Mouse (Mus musculus) intestine, embryonic 16.5 days (tissue): ENCODE measurements around the gene Jph3. TPM values are rescaled to one million over a fixed set of nuclear protein-coding genes. Genes with fewer than 3 reads are reported as not detected.

Experiments
- ATAC-seq: fragments of 200-750 bp; cut with Nextera tagmentation; 2 replicates; pipeline ENCODE4 v1.8.0; 2017; ENCODE audit warnings: moderate TSS enrichment, moderate library complexity
- H3K27ac ChIP-seq: fragments of 300-500 bp; sonication (generic); 2 replicates; pipeline ENCODE4 v1.5.1; 2014; ENCODE audit warnings: mild to moderate bottlenecking, low read length
- H3K27me3 ChIP-seq: fragments of 300-500 bp; sonication (generic); replicated peaks from 2 replicates; pipeline ENCODE4 v1.6.1; 2014; ENCODE audit warnings: low read length, control low read depth, mixed read lengths; ENCODE audit not compliant: control insufficient read depth, insufficient read depth
- H3K36me3 ChIP-seq: fragments of 300-500 bp; sonication (generic); 2 replicates; pipeline ENCODE4 v1.6.1; 2014; ENCODE audit warnings: low read length, control low read depth; ENCODE audit not compliant: control insufficient read depth, insufficient read depth
- H3K4me1 ChIP-seq: fragments of 300-500 bp; sonication (generic); 2 replicates; pipeline ENCODE4 v1.6.1; 2014; ENCODE audit warnings: low read length, control low read depth, mixed read lengths; ENCODE audit not compliant: control insufficient read depth, insufficient read depth
- H3K4me2 ChIP-seq: fragments of 300-500 bp; sonication (generic); 2 replicates; pipeline ENCODE4 v1.6.1; 2014; ENCODE audit warnings: low read depth, low read length, control low read depth
- H3K4me3 ChIP-seq: fragments of 300-500 bp; sonication (generic); 2 replicates; pipeline ENCODE4 v1.5.1; 2014; ENCODE audit warnings: mild to moderate bottlenecking, low read length
- H3K9ac ChIP-seq: fragments of 300-500 bp; sonication (generic); 2 replicates; pipeline ENCODE4 v1.6.1; 2014; ENCODE audit warnings: low read depth, low read length
- H3K9me3 ChIP-seq: fragments of 300-500 bp; sonication (generic); 2 replicates; pipeline ENCODE4 v1.6.1; 2016; ENCODE audit warnings: low read length, control low read depth; ENCODE audit not compliant: control insufficient read depth
- WGBS: fragments of 180-500 bp; shearing (Covaris S2); extraction: QIAGEN DNeasy Blood & Tissue Kit; methylation state at CpG from one replicate; pipeline ENCODE4 v1.1.7; 2014; 5-methylcytosine and 5-hydroxymethylcytosine counted together
- polyA plus RNA-seq: library from polyadenylated mRNA; unstranded; fragments of >200 nt; fragmentation: Nextera tagmentation; extraction: Ambion mirVana; gene quantifications from 2 replicates; pipeline ENCODE4 v1.2.1, GENCODE M21; 2015

Gene Jph3
- polyA plus RNA-seq, 1 experiment from 2014 or later: 2.8 TPM

DNA sequence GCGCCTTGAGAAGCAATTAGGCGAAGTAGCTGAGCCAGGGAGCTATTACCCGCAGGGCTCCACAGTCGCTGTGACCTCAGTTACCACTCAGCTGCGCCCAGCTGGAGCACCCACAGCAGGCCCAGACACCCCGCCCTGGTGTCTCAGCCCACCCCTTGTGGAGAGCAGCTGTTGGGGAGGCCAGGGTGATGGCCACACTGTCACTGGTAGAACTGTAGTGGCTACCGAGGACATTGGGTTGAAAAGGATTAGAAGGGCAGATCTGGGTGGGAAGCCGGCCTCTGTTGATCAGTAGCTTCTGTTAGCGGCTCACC, 34.2 kb downstream of the Jph3 start:
- no peak for ATAC-seq
- 65% methylated on average over 9 of the region's 9 CpGs for WGBS
- Histone ChIP-seq H3K27me3 (no peaks in the 10 kb centered on the region), H3K27ac (no peak overlapping the region), H3K9ac (no peak overlapping the region), H3K4me3 (no peak overlapping the region), H3K9me3 (no peaks in the 10 kb centered on the region), H3K4me1 (no peaks in the 10 kb centered on the region), H3K36me3 (no peaks in the 10 kb centered on the region), H3K4me2 (no peak overlapping the region)

DNA sequence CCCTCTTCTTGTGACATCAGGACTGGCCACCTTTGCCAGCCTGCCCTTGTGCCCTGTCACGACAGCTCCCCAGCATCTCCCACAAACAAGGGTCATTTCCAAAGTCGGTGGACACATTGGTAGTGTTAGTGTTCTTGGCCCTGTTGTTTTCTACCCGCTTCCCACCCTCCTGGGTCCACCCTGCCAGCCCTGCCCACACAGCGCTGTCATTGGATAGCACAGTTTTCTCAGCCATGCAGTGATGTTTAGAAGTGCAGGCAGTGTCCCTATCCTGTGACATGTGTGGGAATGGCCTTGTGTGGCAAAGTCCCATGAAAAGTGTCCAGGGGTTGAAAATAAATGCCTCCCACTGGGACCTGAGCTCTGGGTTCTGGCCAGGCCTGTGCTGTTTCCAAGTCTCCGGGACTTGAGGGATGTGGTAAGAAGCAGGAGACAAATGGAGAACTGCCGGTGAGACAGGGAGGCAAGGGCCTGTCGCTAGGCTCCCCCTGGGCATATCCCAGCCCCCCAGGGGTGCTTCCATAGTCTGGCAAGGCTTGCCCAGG, 36.2 kb downstream of the Jph3 start:
- H3K9me3 ChIP-seq: no peaks in the 10 kb centered on the region
- no peak overlapping the region for H3K9ac ChIP-seq
- H3K4me1 ChIP-seq: no peaks in the 10 kb centered on the region
- no peak for ATAC-seq
- H3K4me2 ChIP-seq: no peak overlapping the region
- WGBS: 74% methylated on average over 7 of the region's 7 CpGs
- H3K27ac ChIP-seq: no peak overlapping the region
- H3K27me3 ChIP-seq: no peaks in the 10 kb centered on the region
- no peaks in the 10 kb centered on the region for H3K36me3 ChIP-seq
- no peak overlapping the region for H3K4me3 ChIP-seq

DNA sequence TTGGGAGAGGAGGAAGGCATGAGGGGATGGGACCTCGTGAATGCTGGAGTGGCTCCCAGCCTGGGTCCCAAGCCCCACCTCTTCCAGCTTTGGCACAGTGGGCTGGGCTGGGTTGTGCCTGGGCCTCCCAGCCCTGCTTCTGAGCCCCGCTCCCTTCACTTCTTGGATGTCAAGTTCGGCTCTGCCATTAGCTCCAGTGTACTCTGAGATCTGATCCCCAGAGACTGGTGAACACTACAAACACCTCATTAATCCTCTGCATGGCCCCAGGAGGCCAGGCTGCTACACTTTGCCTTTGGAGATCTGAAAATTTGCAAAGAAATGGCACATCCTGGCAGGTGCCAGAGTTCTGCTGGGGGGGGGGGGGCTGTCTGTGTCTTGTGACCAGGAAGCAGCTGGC, 39.7 kb downstream of the Jph3 start:
- Histone ChIP-seq H3K36me3 (no peaks in the 10 kb centered on the region), H3K4me3 (no peak overlapping the region), H3K27ac (no peak overlapping the region), H3K27me3 (no peaks in the 10 kb centered on the region), H3K4me1 (no peaks in the 10 kb centered on the region), H3K9ac (no peak overlapping the region), H3K9me3 (no peaks in the 10 kb centered on the region), H3K4me2 (no peak overlapping the region)
- 61% methylated on average over 3 of the region's 3 CpGs for WGBS
- ATAC-seq: no peak

DNA sequence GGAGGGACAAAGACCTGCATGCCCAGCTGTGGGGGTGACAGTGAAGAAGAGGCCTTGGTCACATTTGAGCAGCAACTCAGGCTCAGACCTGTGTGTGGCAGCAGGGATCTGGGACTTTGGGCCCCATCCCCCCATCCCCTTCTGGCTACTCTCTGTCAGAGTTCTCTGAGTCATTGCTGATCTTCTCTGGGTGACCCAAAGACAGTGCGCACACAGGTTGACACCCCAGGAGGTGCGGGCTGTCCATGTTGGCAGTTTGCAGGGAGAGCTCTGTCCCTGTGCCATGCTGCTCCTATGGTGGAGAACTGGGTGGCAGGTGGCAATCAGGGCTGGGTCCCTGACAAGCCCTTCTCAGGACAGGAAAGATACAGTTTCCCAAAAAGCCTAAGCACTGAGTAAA, 40.2 kb downstream of the Jph3 start:
- Histone ChIP-seq H3K27ac (no peak overlapping the region), H3K4me1 (no peaks in the 10 kb centered on the region), H3K27me3 (no peaks in the 10 kb centered on the region), H3K4me2 (no peak overlapping the region), H3K9me3 (no peaks in the 10 kb centered on the region), H3K9ac (no peak overlapping the region), H3K36me3 (no peaks in the 10 kb centered on the region), H3K4me3 (no peak overlapping the region)
- 93% methylated on average over 2 of the region's 2 CpGs for WGBS
- ATAC-seq: no peak

DNA sequence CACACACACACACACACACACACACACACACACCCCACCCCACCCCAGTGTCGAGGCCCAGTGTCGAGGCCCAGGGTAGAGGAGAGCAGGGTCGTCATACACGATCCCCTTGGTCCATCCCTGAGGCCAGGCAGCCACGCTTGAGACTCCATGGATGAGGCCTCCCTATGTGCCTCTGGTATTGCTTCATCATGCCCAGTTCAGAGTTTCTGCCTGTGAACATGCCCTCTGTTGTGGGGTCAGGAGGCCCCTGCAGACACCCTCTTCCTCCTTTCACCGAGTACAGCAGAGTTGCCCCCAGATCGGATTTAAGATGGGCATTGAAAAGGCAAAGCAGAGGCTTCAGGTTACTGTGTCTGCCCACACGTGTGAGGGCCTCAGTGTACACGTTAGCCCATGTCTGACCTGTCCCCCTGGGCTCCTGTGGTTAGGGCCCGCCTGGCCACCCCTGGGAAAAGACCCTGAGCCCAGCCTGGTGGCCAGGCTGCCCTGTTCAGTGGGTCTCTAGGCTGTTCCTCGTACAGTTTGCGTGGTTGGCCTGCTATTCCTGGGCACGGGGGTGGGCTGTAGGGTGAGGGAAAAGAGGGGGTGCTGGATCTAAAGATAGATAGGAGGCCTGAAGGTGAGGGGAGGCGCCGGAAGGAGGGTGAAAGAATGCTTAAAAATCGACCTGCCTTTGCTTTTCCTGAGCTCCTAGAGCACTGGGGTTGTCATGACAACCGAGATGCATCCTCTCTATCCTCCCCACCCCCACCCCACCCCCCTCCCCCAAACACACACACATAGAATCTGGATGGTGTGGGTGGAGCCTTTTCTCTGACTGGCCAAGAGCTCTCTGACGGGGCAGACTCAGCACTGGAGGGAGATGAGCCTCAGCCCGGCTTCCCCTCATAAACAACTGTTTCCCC, 41.7 kb downstream of the Jph3 start:
- Histone ChIP-seq H3K4me2 (no peak overlapping the region), H3K36me3 (no peaks in the 10 kb centered on the region), H3K4me1 (no peaks in the 10 kb centered on the region), H3K27ac (no peak overlapping the region), H3K4me3 (no peak overlapping the region), H3K9ac (no peak overlapping the region), H3K27me3 (no peaks in the 10 kb centered on the region), H3K9me3 (no peaks in the 10 kb centered on the region)
- WGBS: 32% methylated on average over 19 of the region's 19 CpGs
- no peak for ATAC-seq

DNA sequence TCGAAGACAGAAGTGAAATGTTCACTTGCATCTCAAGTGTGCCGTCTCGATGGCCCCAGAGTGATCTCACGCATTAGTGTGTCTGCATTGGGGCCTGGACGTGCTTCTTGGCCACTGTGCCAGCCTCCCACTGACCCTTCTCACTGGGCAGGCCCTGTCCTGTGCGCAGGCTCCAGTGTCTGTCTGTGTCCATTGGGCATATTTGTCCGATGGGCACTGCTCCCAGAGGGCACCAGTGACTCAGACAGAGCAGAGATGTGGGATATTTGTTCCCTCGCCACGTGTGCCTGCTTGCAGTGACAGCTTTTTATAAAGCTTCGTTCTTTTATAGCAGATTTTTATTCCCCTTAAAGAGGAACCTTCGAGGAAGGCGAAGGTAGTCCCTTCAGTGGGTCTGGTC, 44.5 kb downstream of the Jph3 start:
- Histone ChIP-seq H3K4me2 (no peak overlapping the region), H3K27ac (no peak overlapping the region), H3K36me3 (no peaks in the 10 kb centered on the region), H3K9me3 (no peaks in the 10 kb centered on the region), H3K9ac (no peak overlapping the region), H3K4me3 (no peak overlapping the region), H3K27me3 (no peaks in the 10 kb centered on the region), H3K4me1 (peaks cover 2% of the 10 kb centered on the region; the same call in 1 of the 2 replicates)
- ATAC-seq: no peak
- WGBS: 88% methylated on average over 12 of the region's 12 CpGs

DNA sequence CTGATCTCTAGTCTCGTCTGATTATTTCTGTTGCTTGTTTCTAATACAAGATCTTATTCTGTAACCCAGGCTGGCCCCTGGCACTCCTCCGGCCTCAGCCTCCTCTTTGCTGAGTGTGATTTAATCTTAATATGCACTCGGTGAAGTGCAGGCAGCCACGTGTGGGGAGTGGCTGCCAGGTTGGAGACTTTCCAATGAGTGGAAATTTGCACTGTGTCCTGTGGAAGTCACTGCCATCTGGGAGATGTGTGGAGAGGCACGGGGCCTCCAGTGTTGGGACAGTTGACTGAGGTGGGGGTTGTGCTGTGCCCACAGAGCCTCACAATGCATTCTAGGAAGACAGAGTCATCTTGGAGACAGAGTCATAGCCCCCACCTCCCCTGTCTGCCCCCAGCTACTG, 53.1 kb downstream of the Jph3 start:
- WGBS: 64% methylated on average over 5 of the region's 5 CpGs
- Histone ChIP-seq H3K4me3 (no peak overlapping the region), H3K27me3 (no peaks in the 10 kb centered on the region), H3K4me1 (peaks cover 2% of the 10 kb centered on the region; the same call in 1 of the 2 replicates), H3K4me2 (no peak overlapping the region), H3K36me3 (no peaks in the 10 kb centered on the region), H3K9ac (no peak overlapping the region), H3K9me3 (no peaks in the 10 kb centered on the region), H3K27ac (no peak overlapping the region)
- no peak for ATAC-seq

DNA sequence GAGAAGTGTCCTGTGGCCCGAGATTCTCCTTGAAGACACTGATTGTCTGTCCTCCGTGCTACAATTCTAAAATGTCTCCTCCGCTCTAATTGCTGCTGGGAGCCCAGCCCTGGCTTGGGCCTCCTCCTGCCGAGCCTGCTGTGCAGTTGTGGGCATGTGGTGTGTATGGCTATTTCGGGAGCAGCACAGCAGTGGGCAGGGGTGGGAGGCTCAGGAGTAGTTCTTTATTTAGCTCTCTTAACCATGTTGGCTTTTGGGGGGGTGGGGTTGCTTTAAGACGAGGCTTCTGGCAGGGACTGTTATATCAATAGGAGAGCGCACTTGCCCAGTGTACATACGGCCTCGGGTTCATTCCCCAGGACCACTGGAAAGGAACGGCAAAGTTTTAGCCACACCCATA, 57.1 kb downstream of the Jph3 start:
- H3K27ac ChIP-seq: no peak overlapping the region
- H3K4me1 ChIP-seq: no peaks in the 10 kb centered on the region
- no peaks in the 10 kb centered on the region for H3K36me3 ChIP-seq
- H3K4me3 ChIP-seq: no peak overlapping the region
- H3K9ac ChIP-seq: no peak overlapping the region
- H3K27me3 ChIP-seq: no peaks in the 10 kb centered on the region
- 50% methylated on average over 10 of the region's 10 CpGs for WGBS
- no peak for ATAC-seq
- no peak overlapping the region for H3K4me2 ChIP-seq
- no peaks in the 10 kb centered on the region for H3K9me3 ChIP-seq

DNA sequence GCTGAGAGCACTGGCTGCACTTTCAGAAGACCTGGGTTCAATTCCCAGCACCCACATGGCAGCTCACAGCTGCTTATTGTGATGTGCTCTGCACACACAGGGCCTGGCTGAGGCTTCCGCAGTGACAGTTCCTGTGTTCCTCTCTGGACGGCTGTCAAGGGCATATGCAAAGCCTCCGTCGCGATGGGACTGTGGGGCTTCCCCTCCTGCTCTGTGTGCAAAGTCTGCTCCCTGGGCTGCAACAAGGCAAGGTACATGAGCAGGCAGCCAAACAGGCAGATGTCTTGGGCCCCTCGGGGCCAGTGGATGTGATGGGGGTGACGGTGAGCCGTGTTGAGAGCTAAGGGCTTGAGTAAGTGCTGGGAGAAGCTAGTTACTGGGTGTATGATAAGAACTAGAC, 59.4 kb downstream of the Jph3 start:
- H3K4me2 ChIP-seq: no peak overlapping the region
- no peaks in the 10 kb centered on the region for H3K4me1 ChIP-seq
- no peaks in the 10 kb centered on the region for H3K27me3 ChIP-seq
- no peak overlapping the region for H3K27ac ChIP-seq
- H3K36me3 ChIP-seq: no peaks in the 10 kb centered on the region
- WGBS: 84% methylated on average over 8 of the region's 8 CpGs
- H3K4me3 ChIP-seq: no peak overlapping the region
- H3K9ac ChIP-seq: no peak overlapping the region
- H3K9me3 ChIP-seq: no peaks in the 10 kb centered on the region
- ATAC-seq: no peak
